Mouse (Mus musculus) gastrocnemius, postnatal 10 days (tissue): ENCODE measurements around the gene Gm3072. TPM values are rescaled to one million over a fixed set of nuclear protein-coding genes. Genes with fewer than 3 reads are reported as not detected.
"Not testable (repeated sequence)": the region's sequence is repeated elsewhere in the genome, so short reads cannot be mapped to it uniquely, and the experiment has no call there.

Experiments
- DNase-seq: peaks from one replicate; pipeline ENCODE4 v3.0.0; 2021; ENCODE audit warnings: mixed read lengths
- long read RNA-seq, 2 experiments: library from polyadenylated mRNA; stranded (forward); transcript quantifications; one replicate each; pipeline ENCODE4 v2.0.0; 2021
- total RNA-seq, 2 experiments: library from RNA; stranded (reverse); gene quantifications; 2 replicates each; pipeline ENCODE4 v1.2.3; 2021

The Gm3072 gene
- total RNA-seq = not detected
- long read RNA-seq, experiment 1 = 0 reads
- long read RNA-seq, experiment 2 = 0 reads

GRCm38 (mm10) chr14:41624512-41624911 is at the start of gene Gm3072:
Gene Gm3072 (minus strand): TSS chr14:41624612.
- not testable (repeated sequence) for DNase-seq

GRCm38 (mm10) chr14:41648176-41648575 is 23.8 kb upstream of the Gm3072 start:
- not testable (repeated sequence) for DNase-seq

- not testable (repeated sequence) for DNase-seq
Observed at GRCm38 (mm10) chr14:41646387-41646786, 22.0 kb upstream of the Gm3072 start, which contains the start of gene Gm3676. Gene Gm3676 (minus strand): TSS chr14:41646487.

GRCm38 (mm10) chr14:41630144-41630543 is 5.7 kb upstream of the Gm3072 start:
- DNase-seq = not testable (repeated sequence)

- DNase-seq = not testable (repeated sequence)
Observed at GRCm38 (mm10) chr14:41622535-41622934, 1.9 kb downstream of the Gm3072 start.

GRCm38 (mm10) chr14:41610690-41611089 is 13.7 kb downstream of the Gm3072 start:
- DNase-seq = not testable (repeated sequence)

- not testable (repeated sequence) for DNase-seq
Observed at GRCm38 (mm10) chr14:41600935-41601334, 23.5 kb downstream of the Gm3072 start.

- DNase-seq = not testable (repeated sequence)
Observed at GRCm38 (mm10) chr14:41586346-41586745, 38.1 kb downstream of the Gm3072 start.

- DNase-seq = not testable (repeated sequence)
Observed at GRCm38 (mm10) chr14:41572911-41573310, 51.5 kb downstream of the Gm3072 start, which contains the start of gene 1700049E17Rik2. Gene 1700049E17Rik2 (plus strand): TSS chr14:41573211.

Other genes starting within 250 kb of the Gm3072 start
- gene Gm7945, start 238.2 kb downstream of the Gm3072 start, total RNA-seq = not detected
- gene Gm6482, start 216.3 kb downstream of the Gm3072 start, total RNA-seq = not detected
- not detected for gene Gm7954, start 171.1 kb downstream of the Gm3072 start, total RNA-seq
- not detected for gene Gm3486, start 135.1 kb downstream of the Gm3072 start, total RNA-seq
- not detected for gene Gm7970, start 69.0 kb downstream of the Gm3072 start, total RNA-seq
- gene 1700049E17Rik2, start 51.4 kb downstream of the Gm3072 start, total RNA-seq = not detected
- not detected for gene Gm3676, start 21.9 kb upstream of the Gm3072 start, total RNA-seq
- not detected for gene Gm8068, start 77.3 kb upstream of the Gm3072 start, total RNA-seq
- gene Gm7929, start 126.0 kb upstream of the Gm3072 start, total RNA-seq = not detected
- gene Gm47189, start 147.8 kb upstream of the Gm3072 start, total RNA-seq = not detected